In genomic region chr10:121282926-121283325, GRCm38 (mm10) we compare ENCODE assay signal across 11 mouse cellular contexts.
"Had no signal": no experiment of that assay in that cellular context is flagged by ENCODE, and none has a peak within 500 bp of the region (broad histone marks: within the 10 kb centered on the region; RNA-seq: fewer than 3 reads in every experiment).

No protein-coding gene starts in this region.

- H3K9me3 ChIP-seq: limb, embryonic 12.5 days; midbrain, embryonic 12.5 days; neural tube, embryonic 13.5 days had no signal

- H3K36me3 ChIP-seq: limb, embryonic 12.5 days had no signal

- H3K27ac ChIP-seq: limb, embryonic 12.5 days; liver, embryonic 14.5 days; midbrain, embryonic 12.5 days; neural tube, embryonic 13.5 days; stomach, postnatal 0 days had no signal

- H3K4me1 ChIP-seq: midbrain, embryonic 12.5 days; neural tube, embryonic 13.5 days had no signal

- H3K27me3 ChIP-seq: limb, embryonic 12.5 days; midbrain, embryonic 12.5 days; neural tube, embryonic 13.5 days had no signal

- H3K4me3 ChIP-seq: limb, embryonic 12.5 days; midbrain, embryonic 12.5 days; neural tube, embryonic 13.5 days had no signal

- H3K4me2 ChIP-seq: limb, embryonic 12.5 days; midbrain, embryonic 12.5 days; neural tube, embryonic 13.5 days had no signal

- H3K9ac ChIP-seq: limb, embryonic 12.5 days; liver, embryonic 14.5 days; midbrain, embryonic 12.5 days; neural tube, embryonic 13.5 days had no signal

- DNase-seq: kidney, adult 18-20 months; liver; lung, adult 18-20 months; right cerebral cortex, adult 18-20 months; right cerebral cortex, postnatal 25 days had no signal

- ATAC-seq: midbrain, embryonic 16.5 days had no signal
